Mouse (Mus musculus) layer of hippocampus, adult 18-20 months (tissue): ENCODE results near the gene Rhbdd3. TPM values are rescaled to one million over a fixed set of nuclear protein-coding genes. Genes with fewer than 3 reads are reported as not detected.
"Not testable (repeated sequence)": the region's sequence is repeated elsewhere in the genome, so short reads cannot be mapped to it uniquely, and the experiment has no call there.

Experiments used
- DNase-seq, 2 experiments: peaks; one replicate each; pipeline ENCODE4 v3.0.0; 2022; ENCODE audit warnings: low spot score in 2 of 2
- total RNA-seq, 2 experiments: library from RNA; stranded (reverse); gene quantifications; 2 replicates each; pipeline ENCODE4 v1.2.3; 2021

The Rhbdd3 gene
- total RNA-seq, 2 experiments from 2014 or later: 20.8 to 21.8 TPM

DNA sequence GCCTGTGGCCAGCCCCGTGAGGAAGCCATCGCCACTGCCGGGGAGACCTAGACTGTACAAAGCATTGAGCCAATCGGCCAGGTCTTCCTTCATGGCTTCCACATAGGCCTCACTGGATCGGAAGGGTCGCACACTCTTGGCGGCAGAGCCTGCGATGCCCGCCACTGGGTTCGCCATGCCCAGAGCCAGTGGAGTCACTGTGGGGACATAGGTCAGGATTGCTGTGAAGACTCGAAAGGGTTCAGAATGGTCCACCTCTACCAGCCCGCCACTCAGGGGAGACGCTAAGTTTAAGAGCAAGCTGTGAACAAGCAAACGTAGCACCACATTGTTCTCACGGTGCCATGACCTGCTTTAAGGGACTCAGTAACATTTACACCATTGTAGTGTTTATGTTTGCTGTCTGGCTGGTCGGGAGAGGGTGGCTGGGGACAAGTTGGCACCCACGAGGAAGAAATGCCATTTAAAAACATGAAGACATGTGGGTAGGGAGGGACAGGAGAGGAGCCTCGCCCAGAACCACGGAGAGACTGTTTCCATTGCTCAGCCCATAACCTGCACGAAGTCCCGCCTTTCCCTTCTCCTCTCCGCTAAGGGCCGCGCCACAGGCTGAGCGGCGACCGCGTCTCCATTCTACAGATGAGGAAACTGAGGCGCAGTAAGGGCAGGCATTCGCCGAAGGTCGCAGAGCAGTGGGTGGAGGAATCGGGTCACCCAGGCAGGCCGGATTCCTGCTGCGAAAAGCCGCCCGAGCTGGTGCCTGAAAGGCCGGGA, 34.3 kb upstream of the Rhbdd3 start:
- peak in 1 of 2 experiments; percentile 49 for DNase-seq

DNA sequence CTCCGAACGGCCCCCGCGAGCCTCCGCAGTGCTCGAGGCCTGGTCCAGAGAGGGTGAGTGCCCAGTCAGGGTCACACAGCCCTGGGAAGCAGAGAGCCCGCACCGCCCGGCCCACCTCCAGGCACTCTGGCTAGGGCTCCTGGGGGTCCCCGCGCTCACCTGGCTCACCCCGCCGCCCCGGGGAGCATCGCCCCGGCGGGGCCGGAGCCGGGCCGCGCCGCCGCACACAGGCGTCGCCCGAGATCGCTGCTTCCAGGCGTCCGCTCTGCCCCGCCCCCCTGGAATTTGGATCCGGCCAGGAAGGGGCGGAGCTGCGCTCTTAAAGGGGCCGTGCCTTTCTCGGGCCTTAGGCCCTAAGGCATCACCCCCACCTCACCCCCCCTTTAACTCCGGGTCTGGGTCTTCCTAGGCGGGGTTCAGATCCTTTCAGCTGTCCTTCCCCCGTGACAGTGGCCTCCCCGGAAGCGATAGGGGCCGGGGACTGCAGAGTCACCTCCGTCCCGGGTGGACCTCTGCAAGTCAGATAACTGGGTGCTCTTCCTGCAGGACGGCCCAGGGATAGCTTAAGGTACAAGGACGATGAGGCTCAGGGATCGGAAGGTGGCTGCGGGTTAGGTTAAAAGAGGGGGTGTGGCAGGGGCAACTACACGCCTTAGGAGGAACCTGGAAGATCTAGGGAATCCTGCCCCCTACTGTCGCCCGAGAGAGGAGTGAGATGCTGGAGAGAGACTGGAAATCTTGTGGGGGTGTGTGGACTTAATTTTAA, 33.5 kb upstream of the Rhbdd3 start, which contains the start of gene Gas2l1:
Gene Gas2l1 (minus strand): TSS at position 272 of the 766 bp plus-strand sequence.
- peak; percentile 77 to 91 for DNase-seq

DNA sequence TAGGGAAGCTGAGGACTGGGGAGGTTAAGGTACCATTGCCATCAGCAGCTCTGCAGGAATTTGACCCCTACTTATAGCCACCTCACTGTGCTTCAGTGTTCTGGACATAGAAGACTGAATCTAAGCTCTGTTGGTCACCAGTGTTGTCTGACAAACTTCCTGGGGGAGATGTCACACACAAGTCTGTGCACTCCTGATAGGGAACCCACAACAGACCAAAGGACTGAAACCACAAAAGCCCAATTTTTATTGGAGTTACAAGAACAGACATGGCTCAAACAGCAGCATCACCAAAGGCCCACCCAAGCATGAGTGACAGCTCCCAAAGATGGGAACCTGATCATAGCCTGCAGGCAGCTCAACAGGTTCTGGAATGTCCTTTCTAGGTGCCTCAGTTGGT, 31.7 kb upstream of the Rhbdd3 start:
- DNase-seq: no peak

DNA sequence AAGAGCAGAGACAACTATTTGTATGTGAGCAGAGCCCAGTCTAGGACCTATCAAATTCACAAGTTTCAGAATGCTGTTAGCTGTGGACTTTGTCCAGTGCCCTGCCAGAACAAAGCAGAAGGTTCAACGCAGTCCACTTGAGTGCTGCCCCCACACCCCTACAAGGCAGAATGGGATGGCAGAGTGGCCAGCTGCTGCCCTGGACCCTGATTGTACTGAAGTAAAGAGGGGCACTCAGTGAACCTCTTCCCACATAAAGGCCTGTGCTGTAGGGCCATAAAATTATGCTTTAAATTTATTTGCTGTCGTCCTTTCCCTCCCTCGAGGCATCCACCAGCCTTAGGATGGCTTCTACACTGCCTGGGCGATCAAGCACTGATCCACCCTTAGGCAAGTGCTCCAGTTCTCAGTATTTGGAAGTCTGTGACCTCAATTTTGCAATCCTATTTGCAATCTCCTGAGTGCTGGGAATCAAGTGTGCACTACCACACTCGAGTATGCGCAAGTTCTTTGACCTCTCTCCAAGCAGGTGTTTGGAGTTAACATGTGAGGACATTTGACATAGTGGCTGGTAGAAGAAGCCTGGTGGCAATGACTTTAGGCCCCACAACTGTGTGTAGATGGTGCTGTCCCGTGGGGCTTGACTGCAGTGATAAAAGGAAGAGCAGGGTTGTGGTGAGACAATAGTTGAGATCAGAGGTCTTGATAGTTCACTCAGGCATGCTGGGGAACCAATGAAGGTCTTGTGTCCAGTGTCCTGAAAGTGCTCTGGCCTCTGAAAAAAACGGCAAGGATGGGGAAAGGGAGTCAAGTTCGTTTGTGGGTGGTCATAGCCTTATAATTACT, 30.4 kb upstream of the Rhbdd3 start:
- DNase-seq: no peak

DNA sequence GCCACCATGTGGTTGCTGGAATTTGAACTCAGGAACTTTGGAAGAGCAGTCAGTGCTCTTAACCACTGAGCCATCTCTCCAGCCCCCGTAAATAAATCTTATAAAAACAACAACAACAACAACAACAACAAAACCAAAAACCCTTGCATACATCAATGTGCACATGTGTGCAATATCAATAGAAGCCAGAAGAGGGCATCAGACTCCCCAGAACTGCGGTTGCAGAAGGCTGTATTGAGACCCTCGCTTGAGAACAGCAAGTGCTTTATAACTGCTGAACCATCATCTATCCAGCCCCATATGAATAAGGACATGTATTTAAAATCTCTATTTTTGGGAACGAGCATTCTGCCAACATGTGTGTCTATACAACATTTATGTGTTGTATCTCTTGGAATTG, 23.8 kb upstream of the Rhbdd3 start:
- DNase-seq: peak in 1 of 2 experiments; percentile 52

DNA sequence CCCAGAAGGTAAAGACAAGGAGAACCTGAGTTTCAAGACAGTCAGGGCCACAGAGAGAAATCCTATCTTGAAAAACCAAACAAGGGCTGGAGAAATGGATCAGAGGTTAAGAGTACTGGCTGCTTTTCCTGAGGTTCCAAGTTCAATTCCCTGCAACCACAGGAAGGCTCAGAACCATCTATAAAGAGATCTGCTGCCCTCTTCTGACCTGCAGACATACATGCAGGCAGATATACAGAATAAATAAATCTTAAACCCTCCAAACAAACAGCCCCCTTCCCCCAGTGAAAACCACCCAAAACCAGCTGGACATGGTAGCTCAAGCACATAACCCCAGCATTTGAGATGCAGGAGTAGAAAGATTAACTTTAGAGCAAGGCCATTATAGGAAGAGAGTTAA, 23.0 kb upstream of the Rhbdd3 start:
- no peak for DNase-seq

DNA sequence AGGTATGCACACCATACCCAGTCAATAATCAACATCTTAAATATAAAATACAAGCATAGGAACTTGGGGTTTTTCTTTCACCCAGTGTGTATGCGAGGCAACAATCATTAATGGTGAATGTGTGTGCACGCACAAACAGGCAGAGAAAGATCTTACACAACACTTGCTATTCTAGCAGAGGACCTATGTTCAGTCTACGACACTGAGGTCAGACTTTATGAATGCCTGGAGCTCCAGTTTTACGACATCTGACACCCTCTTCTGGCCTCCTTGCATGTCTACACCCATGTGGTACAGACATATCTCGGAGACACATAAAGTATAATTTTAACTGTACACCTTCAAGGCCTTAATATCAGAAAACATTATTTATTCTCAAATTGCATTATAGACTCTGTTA, 21.9 kb upstream of the Rhbdd3 start:
- not testable (repeated sequence) for DNase-seq

DNA sequence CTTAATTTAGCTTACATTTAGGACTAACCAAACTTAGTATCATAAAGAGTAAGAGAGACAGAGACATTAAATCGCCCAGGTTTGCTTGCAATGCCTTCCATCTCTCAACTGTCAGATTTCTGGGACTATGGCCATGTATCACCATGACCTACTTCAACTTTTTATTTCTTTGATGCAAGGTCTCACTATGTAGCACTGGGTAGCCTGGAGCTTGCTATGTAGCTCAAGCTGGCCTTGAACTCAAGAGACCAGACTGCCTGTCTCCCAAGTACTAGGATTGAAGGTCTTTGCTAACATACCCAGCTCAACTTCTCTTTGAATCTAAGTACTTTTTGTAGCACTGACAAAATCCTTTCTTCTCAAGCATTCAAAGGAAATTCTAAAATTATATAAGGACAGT, 9.6 kb upstream of the Rhbdd3 start:
- no peak for DNase-seq

DNA sequence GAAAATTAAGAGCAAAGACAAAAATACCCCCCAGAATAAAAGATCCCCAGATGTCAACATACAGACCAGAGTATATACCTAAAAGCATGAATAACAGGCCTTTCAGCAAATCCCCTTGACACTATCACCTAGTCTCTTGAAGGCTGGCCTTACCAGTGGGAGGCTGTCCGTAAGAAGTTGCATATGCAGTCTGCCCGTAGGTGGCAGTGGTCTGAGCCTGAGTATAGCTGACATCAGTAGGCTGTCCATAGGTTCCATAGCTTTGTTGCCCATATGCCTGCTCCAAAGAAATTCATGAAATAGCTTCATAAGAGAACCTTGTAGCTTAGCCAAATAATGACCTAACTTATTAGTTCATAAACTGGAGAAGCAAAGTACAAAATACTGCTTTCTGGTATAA, 7.0 kb upstream of the Rhbdd3 start:
- no peak for DNase-seq

DNA sequence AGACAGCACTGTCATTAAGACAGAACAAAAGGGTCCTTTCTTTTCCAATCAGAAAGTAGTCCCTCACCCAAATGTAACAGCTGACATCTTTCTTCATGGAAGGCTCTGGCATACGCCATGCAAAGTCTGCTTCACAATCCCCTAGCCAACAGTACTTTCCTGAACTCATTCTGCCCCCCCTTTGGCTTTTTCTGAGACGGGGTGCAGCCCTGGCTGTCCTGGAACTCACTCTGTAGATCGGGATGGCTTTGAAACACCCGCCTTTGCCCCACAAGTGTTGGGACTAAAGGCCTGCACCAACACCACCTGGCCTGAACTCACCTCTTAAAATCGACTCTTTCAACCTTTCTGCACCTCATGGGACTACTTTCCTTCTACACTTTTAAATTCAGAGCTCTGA, 2.8 kb upstream of the Rhbdd3 start:
- DNase-seq: no peak

DNA sequence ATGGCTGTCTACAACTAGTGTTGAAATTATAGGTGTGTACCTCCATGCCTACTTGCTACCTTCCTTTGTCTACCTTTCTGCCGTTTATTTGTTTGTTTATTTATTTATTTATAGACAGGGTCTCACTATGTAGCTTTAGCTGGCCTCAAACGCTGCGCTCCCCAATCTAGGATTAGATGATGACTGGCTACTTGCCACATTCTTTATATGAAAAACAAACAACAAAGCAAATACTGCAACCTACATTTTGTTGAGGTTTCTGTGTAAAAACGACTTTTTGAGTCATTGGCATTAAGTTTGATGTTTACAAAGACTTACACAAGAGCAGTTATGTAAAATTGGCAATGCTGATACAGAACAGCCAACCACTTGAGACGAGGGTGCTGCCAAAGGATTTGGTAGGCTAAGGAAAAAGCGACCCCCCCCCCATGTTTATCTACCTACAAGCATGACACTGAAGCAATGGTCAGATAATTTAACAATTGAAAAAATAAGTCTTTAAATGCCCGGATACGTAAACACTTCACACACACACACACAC, 2.2 kb upstream of the Rhbdd3 start:
- DNase-seq: no peak

DNA sequence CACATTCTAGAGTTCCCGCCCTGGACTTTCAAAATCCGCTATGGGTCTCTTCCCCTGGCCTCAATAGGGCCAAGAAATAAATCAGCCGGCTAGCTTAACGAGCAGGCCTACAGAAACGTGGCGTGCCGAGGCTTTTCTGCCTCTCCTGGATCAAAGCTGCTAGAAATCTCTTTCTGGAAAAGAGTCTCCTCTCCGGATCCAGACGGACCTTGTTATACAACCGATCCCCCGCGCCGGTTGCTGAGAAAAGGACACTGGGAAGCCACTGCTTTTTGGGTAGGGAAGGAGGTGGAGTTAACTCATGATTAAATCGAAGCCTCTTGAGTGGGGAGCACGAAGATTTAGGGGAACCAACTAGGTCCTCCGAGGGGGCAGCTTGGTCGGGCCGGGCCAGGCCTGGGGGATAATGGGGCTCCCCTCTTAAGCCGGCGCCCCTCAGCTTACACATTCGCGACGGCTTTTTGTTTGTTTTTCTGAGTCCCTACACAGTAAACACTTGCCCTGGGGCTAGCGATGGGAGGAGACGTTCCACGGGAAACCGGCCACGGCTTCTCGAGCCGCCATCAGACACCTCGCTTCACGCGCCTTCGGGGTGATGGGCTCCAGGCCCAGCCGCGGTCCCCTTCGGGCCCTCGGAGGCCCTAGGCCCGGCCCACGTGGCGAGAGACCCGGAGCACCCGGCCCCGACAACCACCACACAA, 541 bp upstream of the Rhbdd3 start:
- DNase-seq: peak; percentile 43 to 82

DNA sequence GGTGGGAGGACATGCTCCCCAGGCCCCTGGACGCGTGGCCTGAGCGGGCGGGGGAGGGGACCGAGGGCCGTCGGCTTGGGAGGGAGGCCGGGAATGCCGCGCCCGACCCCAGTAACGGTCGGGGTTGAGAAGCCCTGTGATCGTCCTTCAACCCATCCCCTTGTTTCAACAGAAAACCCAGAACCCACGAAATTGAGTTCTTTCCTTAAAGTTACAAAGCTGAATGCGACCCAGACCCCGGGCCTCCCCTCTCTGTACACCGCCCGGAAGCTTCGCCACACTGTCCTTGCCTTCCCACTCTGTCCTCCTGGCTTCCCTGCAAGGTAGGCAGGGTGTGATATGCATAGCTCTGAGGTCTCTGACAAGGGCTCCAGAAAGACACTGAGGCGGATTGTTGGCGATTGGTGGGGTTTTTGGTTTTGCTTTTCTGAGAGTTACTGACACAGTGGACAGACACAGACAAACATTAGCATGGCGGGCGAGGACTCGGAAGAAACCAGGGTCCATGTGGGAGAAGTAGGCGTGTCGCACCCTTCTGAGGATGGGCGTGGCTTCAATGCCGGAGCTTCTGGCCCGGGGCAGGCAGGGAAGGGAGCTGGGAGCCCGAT, 954 bp downstream of the Rhbdd3 start:
- peak; percentile 66 to 85 for DNase-seq

DNA sequence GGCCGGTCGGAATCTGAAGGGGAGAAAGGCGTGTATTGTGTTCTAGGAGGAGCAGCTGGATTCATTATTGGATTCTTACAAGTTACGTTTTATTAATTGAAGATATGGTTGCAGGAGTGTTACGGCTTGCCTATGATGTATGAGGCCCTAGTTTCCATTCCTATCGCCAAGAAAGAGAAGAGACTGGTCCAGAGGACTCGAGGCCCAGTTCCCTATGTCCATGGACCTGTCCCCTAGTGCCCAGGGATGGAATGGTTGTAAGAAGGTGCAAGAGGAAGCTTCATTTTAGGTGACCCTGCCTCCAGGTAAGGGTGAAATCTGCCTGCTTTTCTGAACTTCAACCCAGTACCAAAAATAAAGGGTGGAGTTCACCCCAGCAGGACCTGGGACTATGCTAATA, 1.6 kb downstream of the Rhbdd3 start:
- DNase-seq: no peak

DNA sequence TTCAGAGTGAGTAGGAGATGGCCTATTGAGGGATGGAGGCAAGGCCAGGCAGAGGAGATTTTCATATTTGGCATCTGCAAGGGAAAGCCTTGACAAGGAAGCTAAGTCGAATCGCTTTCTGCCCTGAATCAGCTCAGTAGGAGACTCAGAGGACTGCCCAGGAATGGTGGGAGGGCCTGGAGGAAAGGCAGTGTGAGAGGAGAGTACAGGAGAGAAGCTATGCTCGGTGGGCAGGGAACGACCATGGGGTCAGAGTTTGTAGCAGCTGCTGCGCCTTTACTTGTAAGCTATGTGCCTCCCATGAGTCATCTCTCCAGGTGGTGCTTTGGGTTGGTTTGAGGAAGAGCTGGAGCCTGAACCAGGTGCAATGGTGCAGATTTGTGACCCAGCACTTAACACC, 2.1 kb downstream of the Rhbdd3 start:
- no peak for DNase-seq

DNA sequence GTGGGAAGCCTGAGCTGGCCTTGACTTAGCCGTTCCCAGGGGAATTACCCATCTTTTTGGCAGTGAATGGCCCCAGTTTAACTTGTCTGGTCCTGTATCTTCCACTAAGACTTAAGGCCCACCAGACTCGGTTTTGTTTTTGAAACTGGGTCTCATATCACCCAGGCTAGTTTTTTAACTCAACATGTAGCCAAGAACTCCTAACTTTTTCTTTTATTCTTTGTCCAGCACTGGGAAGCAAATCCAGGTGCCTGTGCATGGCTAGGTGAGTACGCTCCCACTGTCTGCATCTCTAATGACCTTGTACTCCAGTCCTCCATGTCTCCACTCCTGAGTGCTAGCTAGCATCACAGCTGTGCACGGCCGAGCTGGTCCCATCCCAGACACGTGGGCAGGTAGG, 2.9 kb downstream of the Rhbdd3 start:
- DNase-seq: no peak

DNA sequence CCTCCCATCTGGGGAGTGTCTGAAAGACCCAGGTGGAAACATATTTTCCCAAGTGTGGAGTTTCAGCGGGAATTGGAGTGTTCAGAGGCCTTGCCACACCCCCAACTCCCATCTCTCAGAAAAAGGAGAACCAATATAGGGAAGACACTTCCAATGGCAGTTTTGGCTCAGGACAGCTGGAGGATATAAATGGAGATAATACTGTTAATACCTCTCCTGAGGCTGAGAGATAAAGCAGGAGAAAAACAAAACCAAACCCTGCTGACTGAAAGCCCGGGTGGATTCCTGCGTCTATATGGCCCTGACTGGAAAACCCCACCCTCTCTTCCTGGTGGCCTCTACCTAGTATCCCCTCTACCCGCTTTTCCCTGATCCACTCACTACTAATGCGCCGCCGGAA, 3.7 kb downstream of the Rhbdd3 start:
- DNase-seq: no peak

DNA sequence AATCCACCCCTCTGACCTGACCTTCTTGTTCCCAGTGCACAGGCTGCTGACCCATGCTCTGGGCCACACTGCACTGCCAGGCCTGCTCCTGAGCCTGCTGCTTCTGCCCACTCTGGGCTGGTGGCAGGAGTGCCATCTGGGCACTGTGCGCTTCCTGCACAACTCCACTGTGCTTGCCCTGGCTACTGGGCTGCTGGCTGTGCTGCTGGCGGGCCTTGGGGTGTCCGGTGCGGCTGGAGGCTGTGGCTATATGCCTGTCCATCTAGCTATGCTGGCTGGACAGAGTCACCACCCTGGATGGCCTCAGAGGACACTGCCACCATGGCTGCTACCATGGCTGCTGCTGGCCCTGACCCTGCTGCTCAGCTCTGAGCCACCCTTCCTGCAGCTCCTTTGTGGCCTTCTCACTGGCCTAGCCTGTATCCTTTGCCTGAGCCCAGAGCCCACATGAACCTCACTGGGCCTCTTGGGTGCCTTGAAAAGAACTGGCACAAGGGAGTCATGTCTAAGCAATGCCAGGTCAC, 5.3 kb downstream of the Rhbdd3 start:
- no peak for DNase-seq

DNA sequence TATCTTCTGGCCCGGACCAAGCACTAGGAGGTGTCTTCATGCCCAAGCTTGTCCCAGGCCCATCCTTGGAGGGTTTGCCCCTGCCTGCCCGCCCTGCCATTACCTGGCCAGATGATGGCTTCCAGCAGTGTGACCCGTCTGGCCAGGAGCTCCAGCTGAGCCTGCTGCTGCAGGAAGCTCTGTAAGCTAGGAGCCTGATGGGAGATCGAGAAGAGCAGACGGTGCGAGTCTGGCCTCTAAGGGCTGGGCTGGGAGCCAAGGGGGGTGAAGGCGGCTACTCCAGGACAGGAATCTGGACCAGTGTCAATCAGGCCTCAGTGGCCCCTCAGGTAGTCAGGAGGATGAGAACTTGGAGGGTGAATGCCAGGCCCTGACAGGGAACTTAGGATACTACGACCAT, 10.7 kb downstream of the Rhbdd3 start:
- DNase-seq: no peak

DNA sequence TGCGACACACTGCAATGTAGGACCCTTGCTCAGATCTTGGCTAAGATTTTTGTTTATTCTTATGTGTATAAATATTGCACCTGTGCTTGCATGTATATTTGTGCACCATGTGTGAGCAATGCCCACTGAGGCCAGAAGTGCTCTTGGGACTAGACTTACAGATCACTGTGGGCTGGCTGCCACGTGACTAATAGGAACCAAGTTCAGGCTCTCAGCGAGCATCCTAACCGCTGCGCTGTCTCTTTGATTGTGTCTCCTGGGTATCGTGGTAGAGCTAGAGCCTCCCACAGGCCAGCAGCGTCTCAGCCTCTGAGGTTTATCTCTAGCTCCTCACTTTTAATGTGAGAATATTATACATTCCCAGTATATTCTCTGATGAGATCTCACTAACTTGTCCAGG, 14.9 kb downstream of the Rhbdd3 start:
- DNase-seq: no peak
